Mouse (Mus musculus) forebrain, embryonic 16.5 days (tissue): ENCODE results near the gene Ddost. TPM values are rescaled to one million over a fixed set of nuclear protein-coding genes. Genes with fewer than 3 reads are reported as not detected.

Experiments used
- ATAC-seq: fragments of 200-750 bp; cut with Nextera tagmentation; 2 replicates; pipeline ENCODE4 v1.8.0; 2017; ENCODE audit warnings: mild to moderate bottlenecking, moderate library complexity
- H3K27ac ChIP-seq: fragments of 300-500 bp; sonication (generic); 2 replicates; pipeline ENCODE4 v1.5.1; 2014; ENCODE audit warnings: low read length, control low read depth
- H3K27me3 ChIP-seq: fragments of 300-500 bp; sonication (generic); replicated peaks from 2 replicates; pipeline ENCODE4 v1.6.1; 2014; ENCODE audit warnings: low read length; ENCODE audit not compliant: control insufficient read depth, insufficient read depth
- H3K36me3 ChIP-seq: fragments of 300-500 bp; sonication (generic); 2 replicates; pipeline ENCODE4 v1.6.1; 2014; ENCODE audit not compliant: control insufficient read depth, insufficient read depth
- H3K4me1 ChIP-seq: fragments of 300-500 bp; sonication (generic); replicated peaks from 2 replicates; pipeline ENCODE4 v1.6.1; 2014; ENCODE audit warnings: low read length; ENCODE audit not compliant: control insufficient read depth, insufficient read depth
- H3K4me2 ChIP-seq: fragments of 300-500 bp; sonication (generic); 2 replicates; pipeline ENCODE4 v1.6.1; 2014; ENCODE audit warnings: mild to moderate bottlenecking, low read length, control low read depth
- H3K4me3 ChIP-seq: fragments of 300-500 bp; sonication (generic); replicated peaks from 2 replicates; pipeline ENCODE4 v1.5.1; 2014; ENCODE audit warnings: mild to moderate bottlenecking, low read length, control low read depth
- H3K9ac ChIP-seq: fragments of 300-500 bp; sonication (generic); replicated peaks from 2 replicates; pipeline ENCODE4 v1.6.1; 2014; ENCODE audit warnings: low read depth, low read length, control low read depth
- H3K9me3 ChIP-seq: fragments of 300-500 bp; sonication (generic); 2 replicates; pipeline ENCODE4 v1.6.1; 2016; ENCODE audit warnings: low read length; ENCODE audit not compliant: control insufficient read depth
- WGBS: fragments of 180-500 bp; shearing (Covaris S2); extraction: QIAGEN DNeasy Blood & Tissue Kit; methylation state at CpG from one replicate; pipeline ENCODE4 v1.1.7; 2014; 5-methylcytosine and 5-hydroxymethylcytosine counted together
- polyA plus RNA-seq: library from polyadenylated mRNA; unstranded; fragments of >200 nt; fragmentation: Nextera tagmentation; extraction: Ambion mirVana; gene quantifications from 2 replicates; pipeline ENCODE4 v1.2.1, GENCODE M21; 2015

Gene Ddost
- polyA plus RNA-seq = 184 and 190 TPM in 2 replicates

DNA sequence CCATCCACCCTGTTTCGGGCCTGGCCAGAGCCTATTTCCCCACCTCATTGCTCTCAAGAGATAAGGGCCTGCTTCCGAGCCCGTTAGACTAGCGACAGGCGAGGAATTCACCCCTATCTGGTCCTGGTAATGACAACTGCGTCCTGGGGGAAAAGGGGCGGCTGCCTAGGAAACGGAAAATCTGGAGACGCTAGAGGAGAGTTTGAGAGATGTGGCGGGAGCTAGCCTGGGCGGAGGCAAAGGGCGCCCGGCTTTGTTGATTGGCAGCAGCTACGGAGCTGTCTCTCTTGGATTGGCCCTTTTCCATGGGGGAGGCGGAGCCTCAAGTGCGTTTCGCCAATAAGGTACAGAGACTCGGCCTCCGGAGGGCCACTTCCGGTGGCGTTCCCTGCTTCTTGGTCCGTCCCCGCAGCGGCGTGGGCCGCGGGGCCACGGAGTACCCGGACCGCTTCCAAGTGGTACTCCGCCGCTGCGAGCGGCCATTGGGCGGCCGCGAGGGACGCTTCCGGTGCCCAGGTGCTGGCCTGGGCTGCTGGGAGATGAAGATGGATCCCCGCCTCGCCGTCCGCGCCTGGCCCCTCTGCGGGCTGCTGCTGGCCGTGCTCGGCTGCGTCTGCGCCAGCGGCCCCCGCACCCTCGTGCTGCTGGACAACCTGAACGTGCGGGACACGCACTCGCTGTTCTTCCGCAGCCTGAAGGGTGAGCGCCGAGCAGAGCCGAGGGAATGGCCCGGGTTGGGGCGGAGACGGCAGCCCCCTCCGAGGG is at the start of gene Ddost:
TSS of gene Ddost (plus strand) at position 391 of the 765 bp plus-strand sequence.
- Histone ChIP-seq H3K9ac (peak within 1 kb of the TSS; percentile 90), H3K27ac (peak within 1 kb of the TSS; percentile 74), H3K4me2 (peak within 1 kb of the TSS; percentile 79), H3K27me3 (no peaks in the 10 kb centered on the region), H3K4me1 (peaks cover 32% of the 10 kb centered on the region), H3K4me3 (peak within 1 kb of the TSS; percentile 81), H3K36me3 (peaks cover 6% of the 10 kb centered on the region; the same call in 1 of the 2 replicates), H3K9me3 (no peaks in the 10 kb centered on the region)
- WGBS = under 1% methylated on average over 64 of the region's 64 CpGs
- peak; percentile 98 for ATAC-seq

DNA sequence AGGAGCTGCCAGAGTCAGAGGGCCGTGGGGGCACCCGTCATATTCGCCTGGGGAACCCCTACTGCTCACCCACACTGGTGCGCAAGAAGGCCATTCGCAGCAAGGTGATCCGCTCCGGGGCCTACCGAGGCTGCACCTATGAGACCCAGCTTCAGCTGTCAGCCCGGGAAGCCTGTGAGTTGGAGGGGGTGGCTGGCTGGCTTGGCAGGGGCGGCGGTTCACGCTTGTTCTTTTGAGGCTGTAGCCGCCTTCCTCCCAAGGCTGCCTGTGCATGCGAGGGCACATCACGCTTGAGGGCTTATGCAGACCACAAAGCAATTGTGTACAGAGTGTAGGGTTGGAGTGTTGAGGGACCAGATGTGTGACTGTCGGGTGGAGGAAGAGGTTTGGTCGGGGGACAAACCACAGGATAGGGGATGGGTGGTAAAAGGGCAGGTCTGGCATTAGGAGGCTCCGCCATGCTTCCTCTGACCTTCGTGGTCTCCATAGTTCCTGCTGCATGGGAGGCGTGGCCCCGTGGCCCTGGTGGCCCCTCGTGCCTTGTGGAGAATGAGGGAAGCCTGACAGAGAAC is 47.3 kb upstream of the Ddost start:
- Histone ChIP-seq H3K27ac (no peak overlapping the region), H3K36me3 (no peaks in the 10 kb centered on the region), H3K4me1 (peaks cover 3% of the 10 kb centered on the region), H3K27me3 (no peaks in the 10 kb centered on the region), H3K4me3 (no peak overlapping the region), H3K4me2 (no peak overlapping the region), H3K9me3 (no peaks in the 10 kb centered on the region), H3K9ac (no peak overlapping the region)
- 76% methylated on average over 22 of the region's 22 CpGs for WGBS
- ATAC-seq = no peak

- Histone ChIP-seq H3K27me3 (peaks cover 2% of the 10 kb centered on the region; the same call in 1 of the 2 replicates), H3K4me3 (no peak overlapping the region), H3K4me2 (no peak overlapping the region), H3K9me3 (no peaks in the 10 kb centered on the region), H3K36me3 (no peaks in the 10 kb centered on the region), H3K27ac (no peak overlapping the region), H3K4me1 (peaks cover 6% of the 10 kb centered on the region), H3K9ac (no peak overlapping the region)
- WGBS = 80% methylated on average over 7 of the region's 7 CpGs
- ATAC-seq = no peak
These were observed 45.9 kb upstream of the Ddost start for GRCm38 (mm10) chr4:138258663-138259062.

DNA sequence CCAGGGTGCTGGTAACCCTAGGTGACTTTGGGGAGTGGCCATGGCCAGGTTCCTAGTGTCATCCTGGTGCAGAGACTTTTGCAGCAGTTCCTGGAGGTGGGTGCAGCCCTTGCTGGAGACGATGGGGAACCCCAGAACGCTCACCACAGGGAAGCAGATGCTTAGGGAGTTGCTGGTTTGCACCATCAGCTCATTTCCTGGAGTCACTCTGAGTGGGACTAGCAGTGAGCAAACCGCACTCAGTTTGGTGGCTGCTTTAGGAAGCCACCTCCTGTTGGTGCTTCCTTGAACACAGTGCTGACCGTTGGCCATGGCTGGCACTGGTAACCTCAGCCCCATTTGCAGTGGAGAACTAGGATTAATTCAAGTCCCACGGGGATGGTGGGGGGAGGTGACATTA is 45.0 kb upstream of the Ddost start:
- no peak overlapping the region for H3K4me2 ChIP-seq

DNA sequence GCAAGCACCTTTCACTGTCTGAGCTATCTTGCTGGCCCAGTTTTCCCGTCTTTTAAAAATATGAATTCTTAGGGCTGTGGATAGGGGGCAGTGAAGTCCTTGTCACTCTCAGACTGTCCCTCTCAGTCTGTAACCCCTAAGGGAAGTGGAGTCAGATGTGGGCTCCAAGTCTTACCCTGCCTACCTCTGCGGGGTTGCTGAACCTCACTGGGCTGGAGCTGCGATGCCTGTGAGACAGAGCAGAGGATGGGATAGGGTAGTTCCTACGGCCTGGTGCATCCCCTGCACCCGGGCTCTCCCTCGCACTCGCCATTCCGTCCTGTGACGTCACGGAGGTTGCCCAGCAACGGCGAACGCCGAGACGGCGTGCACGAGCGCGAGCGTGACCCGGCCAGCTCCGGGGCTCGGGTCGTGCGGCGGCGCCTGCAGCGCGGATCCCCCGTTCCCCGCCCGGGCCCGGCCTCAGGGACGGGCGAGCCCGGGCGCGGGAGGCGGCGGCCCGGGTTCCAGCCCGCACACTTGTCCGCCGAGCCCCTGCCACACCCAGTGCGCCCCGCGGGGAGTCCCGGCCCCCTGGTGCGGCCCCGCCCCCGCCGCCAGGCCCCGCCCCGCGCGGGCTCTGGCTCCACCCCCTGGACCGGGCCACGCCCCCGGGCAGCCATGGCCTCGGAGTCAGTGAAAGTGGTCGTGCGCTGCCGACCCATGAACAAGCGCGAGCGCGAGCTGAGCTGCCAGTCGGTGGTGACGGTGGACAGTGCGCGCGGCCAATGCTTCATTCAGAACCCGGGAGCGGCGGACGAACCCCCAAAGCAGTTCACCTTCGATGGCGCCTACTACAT is 42.5 kb upstream of the Ddost start:
- peak overlapping the region; percentile 57 for H3K9ac ChIP-seq
- peaks cover 2% of the 10 kb centered on the region; the same call in 1 of the 2 replicates for H3K27me3 ChIP-seq
- WGBS = under 1% methylated on average over 67 of the region's 78 CpGs
- H3K27ac ChIP-seq = no peak overlapping the region
- peak overlapping the region; percentile 89 for H3K4me2 ChIP-seq
- no peaks in the 10 kb centered on the region for H3K9me3 ChIP-seq
- H3K4me1 ChIP-seq = peaks cover 6% of the 10 kb centered on the region
- H3K4me3 ChIP-seq = peak overlapping the region; percentile 64
- ATAC-seq = peak; percentile 91
- H3K36me3 ChIP-seq = no peaks in the 10 kb centered on the region

More for the DNA sequence above, 45.0 kb upstream of the Ddost start:
- H3K4me3 ChIP-seq = no peak overlapping the region
- H3K27me3 ChIP-seq = peaks cover 2% of the 10 kb centered on the region; the same call in 1 of the 2 replicates
- H3K27ac ChIP-seq = no peak overlapping the region
- no peak overlapping the region for H3K9ac ChIP-seq
- ATAC-seq = no peak
- WGBS = 89% methylated on average over 5 of the region's 5 CpGs
- H3K4me1 ChIP-seq = peaks cover 6% of the 10 kb centered on the region
- no peaks in the 10 kb centered on the region for H3K9me3 ChIP-seq
- H3K36me3 ChIP-seq = no peaks in the 10 kb centered on the region

GRCm38 (mm10) chr4:138267869-138268268 is 36.7 kb upstream of the Ddost start:
- Histone ChIP-seq H3K4me3 (no peak overlapping the region), H3K4me1 (peaks cover 6% of the 10 kb centered on the region), H3K27me3 (no peaks in the 10 kb centered on the region), H3K9ac (no peak overlapping the region), H3K36me3 (no peaks in the 10 kb centered on the region), H3K9me3 (no peaks in the 10 kb centered on the region), H3K27ac (no peak overlapping the region), H3K4me2 (no peak overlapping the region)
- no peak for ATAC-seq
- WGBS = 89% methylated on average over 10 of the region's 10 CpGs

DNA sequence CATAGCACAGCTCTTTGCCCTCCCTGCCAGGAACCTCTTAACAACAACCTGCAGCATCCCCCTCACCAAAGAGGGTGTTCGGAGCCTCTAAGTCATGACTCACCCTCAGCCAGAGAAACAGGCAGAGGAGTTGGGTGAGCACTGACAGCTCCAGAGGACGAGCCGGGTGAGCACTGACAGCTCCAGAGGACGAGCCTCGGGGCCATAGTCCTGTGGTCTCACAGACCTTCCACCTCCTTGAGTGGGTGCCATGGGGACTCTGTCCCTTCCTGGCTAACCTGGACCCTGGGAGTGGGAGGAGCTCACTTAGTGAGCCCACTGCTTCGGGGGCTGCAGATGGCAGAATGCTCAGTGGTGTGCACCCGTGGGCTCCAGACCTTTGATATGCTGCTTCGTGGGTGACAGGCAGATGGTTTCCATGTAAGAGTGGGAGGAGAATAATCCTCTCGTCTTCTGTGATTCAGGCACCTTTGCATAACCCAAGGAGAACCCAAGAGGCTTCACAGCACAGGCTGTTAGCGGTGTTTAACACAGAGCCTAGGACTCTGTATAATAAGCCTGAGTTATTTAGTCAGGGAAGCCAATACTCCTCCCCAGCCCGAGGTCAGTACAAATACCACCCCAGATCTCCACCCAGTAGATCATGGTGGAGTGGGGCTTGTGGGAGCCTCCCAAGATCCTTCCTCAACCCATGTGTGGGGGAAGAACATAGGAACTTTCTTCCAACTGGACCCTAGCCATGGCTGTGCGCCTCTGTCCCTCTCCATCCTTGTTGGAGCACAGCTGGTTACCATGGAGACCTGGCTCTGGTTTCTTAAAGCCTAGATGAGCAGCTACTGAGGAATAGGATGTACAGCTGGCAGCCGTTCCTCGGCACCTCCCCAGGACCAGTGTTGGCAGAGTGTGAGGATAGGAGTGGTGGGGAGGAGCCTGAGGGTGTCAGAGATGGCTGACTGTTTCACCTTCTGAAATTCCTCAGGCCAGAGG is 32.2 kb upstream of the Ddost start:
- Histone ChIP-seq H3K9me3 (no peaks in the 10 kb centered on the region), H3K36me3 (no peaks in the 10 kb centered on the region), H3K27me3 (no peaks in the 10 kb centered on the region), H3K27ac (no peak overlapping the region), H3K9ac (no peak overlapping the region), H3K4me2 (no peak overlapping the region), H3K4me1 (peaks cover 6% of the 10 kb centered on the region), H3K4me3 (no peak overlapping the region)
- peak; percentile 62; the same call in 1 of the 2 replicates for ATAC-seq
- WGBS = 63% methylated on average over 14 of the region's 14 CpGs

- WGBS = 77% methylated on average over 7 of the region's 7 CpGs
- Histone ChIP-seq H3K27me3 (no peaks in the 10 kb centered on the region), H3K4me1 (no peaks in the 10 kb centered on the region)
These were observed 26.2 kb upstream of the Ddost start for GRCm38 (mm10) chr4:138278346-138278745.

More at GRCm38 (mm10) chr4:138278346-138278745, 26.2 kb upstream of the Ddost start:
- Histone ChIP-seq H3K9ac (no peak overlapping the region), H3K36me3 (no peaks in the 10 kb centered on the region), H3K4me3 (no peak overlapping the region), H3K4me2 (no peak overlapping the region), H3K27ac (no peak overlapping the region), H3K9me3 (no peaks in the 10 kb centered on the region)
- no peak for ATAC-seq
